Comparison of ENCODE assay signal across 13 mouse cellular contexts in the genomic region with DNA sequence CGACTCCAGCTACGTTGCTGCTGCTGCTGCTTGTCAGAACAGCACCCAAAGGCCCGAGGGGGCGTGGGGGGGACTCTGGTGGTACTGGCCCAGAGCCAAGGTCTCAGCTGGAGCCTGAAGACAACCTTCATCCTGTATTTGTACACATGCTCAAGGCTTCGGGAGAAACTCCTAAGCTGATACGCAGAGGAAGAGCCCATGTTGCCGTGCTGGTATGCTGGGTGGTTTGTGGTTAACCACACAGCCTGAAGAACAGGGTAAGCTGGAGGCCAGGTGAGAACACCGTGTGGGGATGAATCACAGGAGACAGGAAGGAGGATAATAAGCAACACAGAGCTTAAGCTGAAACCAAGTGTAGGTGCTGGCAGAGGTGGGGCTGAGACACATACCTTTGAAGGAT.
A peak's percentile ranks its signal among the peaks of the same experiment; 100 is the strongest.
DNase-seq lines count a peak whose midpoint lies in the region; ATAC-seq and TF ChIP-seq lines count a peak whose summit lies in the region.
"Had no signal": no experiment of that assay in that cellular context is flagged by ENCODE, and none has a peak within 500 bp of the region (broad histone marks: within the 10 kb centered on the region; RNA-seq: fewer than 3 reads in every experiment).

No protein-coding gene starts in this region.

- H3K4me1 ChIP-seq in lung, adult 2 months (ENCODE audit: control insufficient read depth, insufficient read depth, low read length): peaks cover under 1% of the 10 kb centered on the region; the same call in 1 of the 2 replicates
- peaks cover 24% of the 10 kb centered on the region for H3K4me1 ChIP-seq in limb, embryonic 15.5 days
- no peaks in the 10 kb centered on the region for H3K4me1 ChIP-seq in forebrain, embryonic 13.5 days

- H3K9me3 ChIP-seq in limb, embryonic 15.5 days: no peaks in the 10 kb centered on the region
- no peaks in the 10 kb centered on the region for H3K9me3 ChIP-seq in forebrain, embryonic 13.5 days (replicated peaks)
- H3K9me3 ChIP-seq: heart, embryonic 13.5 days; limb, embryonic 13.5 days had no signal

- no peak for TF ChIP-seq POLR2A in lung, adult 2 months (IDR thresholded peaks at IDR 0.05; ENCODE audit: borderline replicate concordance, extremely low read depth, low read depth, low read length)

- H3K36me3 ChIP-seq in limb, embryonic 15.5 days: no peaks in the 10 kb centered on the region
- H3K36me3 ChIP-seq in forebrain, embryonic 13.5 days (ENCODE audit: poor library complexity, severe bottlenecking): no peaks in the 10 kb centered on the region
- H3K36me3 ChIP-seq: heart, embryonic 13.5 days; limb, embryonic 13.5 days had no signal

- no peak overlapping the region for H3K9ac ChIP-seq in limb, embryonic 15.5 days
- H3K9ac ChIP-seq in forebrain, embryonic 13.5 days: no peak overlapping the region
- H3K9ac ChIP-seq: heart, embryonic 13.5 days; limb, embryonic 13.5 days had no signal

- peak; percentile 41 for DNase-seq in lung, postnatal 36 days
- no peak for DNase-seq in lung, adult 2 months
- DNase-seq in CD8-positive naive resting alpha-beta T cell, adult 2 months (ENCODE audit: low read depth in 2 of 2, low spot score in 2 of 2): peak; percentile 52 to 64
- peak; percentile 91 for DNase-seq in thymus, postnatal 14 days
- DNase-seq in kidney, adult 11 months: no peak
- no peak for DNase-seq in heart, postnatal 36 days
- DNase-seq: cerebellum, adult 8-10 months had no signal

- no peak for ATAC-seq in limb, embryonic 15.5 days (ENCODE audit: insufficient number of reproducible peaks, low FRiP score, low TSS enrichment, low read depth)
- ATAC-seq in forebrain, embryonic 13.5 days: no peak

- no peaks in the 10 kb centered on the region; the same call in 1 of the 2 replicates for H3K27me3 ChIP-seq in limb, embryonic 15.5 days
- H3K27me3 ChIP-seq in forebrain, embryonic 13.5 days: peaks cover 3% of the 10 kb centered on the region; the same call in 1 of the 2 replicates
- H3K27me3 ChIP-seq: limb, embryonic 13.5 days had no signal

- intact Hi-C loops in heart, postnatal 36 days (cut with DNase I): no loop called here

- no peak for TF ChIP-seq CTCF in lung, adult 2 months (IDR thresholded peaks at IDR 0.05; ENCODE audit: insufficient read depth, low read length)

- H3K4me2 ChIP-seq in limb, embryonic 15.5 days: no peak overlapping the region
- no peak overlapping the region for H3K4me2 ChIP-seq in forebrain, embryonic 13.5 days
- H3K4me2 ChIP-seq: heart, embryonic 13.5 days; limb, embryonic 13.5 days had no signal

- 47% methylated on average over 8 of the region's 8 CpGs for WGBS in lung, adult 2 months
- WGBS in limb, embryonic 15.5 days: 58% methylated on average over 8 of the region's 8 CpGs
- WGBS in forebrain, embryonic 13.5 days: 81% methylated on average over 8 of the region's 8 CpGs

- no peak overlapping the region for H3K4me3 ChIP-seq in lung, adult 2 months (replicated peaks; ENCODE audit: extremely low read depth, low read depth, low read length)
- H3K4me3 ChIP-seq in limb, embryonic 15.5 days: no peak overlapping the region
- no peak overlapping the region for H3K4me3 ChIP-seq in forebrain, embryonic 13.5 days
- H3K4me3 ChIP-seq: heart, embryonic 13.5 days; limb, embryonic 13.5 days; myocyte had no signal

- H3K27ac ChIP-seq in limb, embryonic 15.5 days: peak overlapping the region; percentile 61
- H3K27ac ChIP-seq in forebrain, embryonic 13.5 days: no peak overlapping the region
- H3K27ac ChIP-seq: heart, embryonic 13.5 days; limb, embryonic 13.5 days; macrophage had no signal

Comparison
In these comparisons a context has a peak if more than half of its experiments do, and no peak if none do; other contexts are left out.
1. DNase-seq: peak in lung, postnatal 36 days (single experiment), CD8-positive naive resting alpha-beta T cell, adult 2 months (2 of 2) and thymus, postnatal 14 days (single experiment); none in lung, adult 2 months (single experiment), kidney, adult 11 months (single experiment) and heart, postnatal 36 days (0 of 2).